Mouse (Mus musculus) gastrocnemius, postnatal 4 days (tissue): ENCODE data around the gene Chrnd. TPM values are rescaled to one million over a fixed set of nuclear protein-coding genes. Genes with fewer than 3 reads are reported as not detected.
A peak's percentile ranks its signal among the peaks of the same experiment; 100 is the strongest.

ENCODE experiments used
- DNase-seq, 2 experiments: peaks; one replicate each; pipeline ENCODE4 v3.0.0; 2021 to 2022; ENCODE audit warnings: low spot score in 2 of 2, mixed read lengths in 2 of 2
- total RNA-seq, 2 experiments: library from RNA; stranded (reverse); gene quantifications; 2 replicates each; pipeline ENCODE4 v1.2.3; 2021

The Chrnd gene
- total RNA-seq, 2 experiments from 2014 or later = 34.2 to 43.2 TPM

- no peak for DNase-seq
Measured at GRCm38 (mm10) chr1:87183998-87184750, 6.2 kb upstream of the Chrnd start.

GRCm38 (mm10) chr1:87184751-87185139, 5.7 kb upstream of the Chrnd start:
- peak; percentile 56 to 71 for DNase-seq

GRCm38 (mm10) chr1:87185526-87185925, 4.9 kb upstream of the Chrnd start:
- DNase-seq = no peak

GRCm38 (mm10) chr1:87186261-87187036, 4.0 kb upstream of the Chrnd start:
- no peak for DNase-seq

GRCm38 (mm10) chr1:87187037-87187355, 3.4 kb upstream of the Chrnd start:
- peak; percentile 70 to 77 for DNase-seq

GRCm38 (mm10) chr1:87197296-87197695, 6.9 kb downstream of the Chrnd start:
- no peak for DNase-seq

GRCm38 (mm10) chr1:87198119-87199065, 8.0 kb downstream of the Chrnd start:
- no peak for DNase-seq

GRCm38 (mm10) chr1:87200811-87201210, 10.4 kb downstream of the Chrnd start:
- DNase-seq = no peak

- no peak for DNase-seq
Measured at GRCm38 (mm10) chr1:87201848-87202247, 11.4 kb downstream of the Chrnd start.

- no peak for DNase-seq
Measured at GRCm38 (mm10) chr1:87203779-87204178, 13.4 kb downstream of the Chrnd start.

- no peak for DNase-seq
Measured at GRCm38 (mm10) chr1:87204465-87204864, 14.1 kb downstream of the Chrnd start, which contains the start of gene Chrng. Gene Chrng (plus strand): TSS chr1:87204657.

- no peak for DNase-seq
Measured at GRCm38 (mm10) chr1:87205038-87205437, 14.6 kb downstream of the Chrnd start.

GRCm38 (mm10) chr1:87205502-87205901, 15.1 kb downstream of the Chrnd start:
- no peak for DNase-seq

- DNase-seq = no peak
Measured at GRCm38 (mm10) chr1:87206339-87206738, 15.9 kb downstream of the Chrnd start.

GRCm38 (mm10) chr1:87211431-87211830, 21.0 kb downstream of the Chrnd start:
- no peak for DNase-seq

GRCm38 (mm10) chr1:87213735-87214704, 23.6 kb downstream of the Chrnd start, which contains the start of gene Eif4e2:
Gene Eif4e2 (plus strand): TSS chr1:87213914.
- peak; percentile 85 to 96 for DNase-seq

GRCm38 (mm10) chr1:87214748-87215147, 24.3 kb downstream of the Chrnd start:
- DNase-seq = no peak

GRCm38 (mm10) chr1:87217938-87218337, 27.5 kb downstream of the Chrnd start:
- DNase-seq = no peak

- no peak for DNase-seq
Measured at GRCm38 (mm10) chr1:87225739-87226138, 35.3 kb downstream of the Chrnd start.
